Mouse (Mus musculus) neural tube, embryonic 15.5 days (tissue): ENCODE data around the gene Stat5a. TPM values are rescaled to one million over a fixed set of nuclear protein-coding genes. Genes with fewer than 3 reads are reported as not detected.
A peak's percentile ranks its signal among the peaks of the same experiment; 100 is the strongest.

Experiments
- ATAC-seq: fragments of 200-750 bp; cut with Nextera tagmentation; 2 replicates; pipeline ENCODE4 v1.8.0; 2017; ENCODE audit warnings: mild to moderate bottlenecking, moderate TSS enrichment, moderate library complexity; ENCODE audit not compliant: low FRiP score
- H3K27ac ChIP-seq: fragments of 300-500 bp; sonication (generic); replicated peaks from 2 replicates; pipeline ENCODE4 v1.5.1; 2015; ENCODE audit warnings: mild to moderate bottlenecking, inconsistent platforms
- H3K27me3 ChIP-seq: fragments of 300-500 bp; sonication (generic); replicated peaks from 2 replicates; pipeline ENCODE4 v1.6.1; 2015; ENCODE audit warnings: inconsistent platforms
- H3K36me3 ChIP-seq: fragments of 300-500 bp; sonication (generic); 2 replicates; pipeline ENCODE4 v1.6.1; 2015; ENCODE audit warnings: inconsistent platforms
- H3K4me1 ChIP-seq: fragments of 300-500 bp; sonication (generic); 2 replicates; pipeline ENCODE4 v1.6.1; 2015; ENCODE audit warnings: inconsistent platforms
- H3K4me2 ChIP-seq: fragments of 300-500 bp; sonication (generic); 2 replicates; pipeline ENCODE4 v1.6.1; 2015; ENCODE audit warnings: inconsistent platforms, mild to moderate bottlenecking, moderate library complexity
- H3K4me3 ChIP-seq: fragments of 300-500 bp; sonication (generic); replicated peaks from 2 replicates; pipeline ENCODE4 v1.5.1; 2015; ENCODE audit warnings: mild to moderate bottlenecking, inconsistent platforms
- H3K9ac ChIP-seq: fragments of 300-500 bp; sonication (generic); replicated peaks from 2 replicates; pipeline ENCODE4 v1.6.1; 2015; ENCODE audit warnings: mild to moderate bottlenecking, inconsistent platforms
- H3K9me3 ChIP-seq: fragments of 300-500 bp; sonication (generic); replicated peaks from 2 replicates; pipeline ENCODE4 v1.6.1; 2016; ENCODE audit warnings: inconsistent platforms
- WGBS: fragments of 180-500 bp; shearing (Covaris S2); methylation state at CpG from one replicate; pipeline ENCODE4 v1.1.7; 2015; ENCODE audit warnings: mixed read lengths; 5-methylcytosine and 5-hydroxymethylcytosine counted together
- polyA plus RNA-seq: library from polyadenylated mRNA; unstranded; fragments of >200 nt; fragmentation: Nextera tagmentation; extraction: Ambion mirVana; gene quantifications from 2 replicates; pipeline ENCODE4 v1.2.1, GENCODE M21; 2015

Gene Stat5a
- polyA plus RNA-seq, 1 experiment from 2014 or later: 2.1 TPM

DNA sequence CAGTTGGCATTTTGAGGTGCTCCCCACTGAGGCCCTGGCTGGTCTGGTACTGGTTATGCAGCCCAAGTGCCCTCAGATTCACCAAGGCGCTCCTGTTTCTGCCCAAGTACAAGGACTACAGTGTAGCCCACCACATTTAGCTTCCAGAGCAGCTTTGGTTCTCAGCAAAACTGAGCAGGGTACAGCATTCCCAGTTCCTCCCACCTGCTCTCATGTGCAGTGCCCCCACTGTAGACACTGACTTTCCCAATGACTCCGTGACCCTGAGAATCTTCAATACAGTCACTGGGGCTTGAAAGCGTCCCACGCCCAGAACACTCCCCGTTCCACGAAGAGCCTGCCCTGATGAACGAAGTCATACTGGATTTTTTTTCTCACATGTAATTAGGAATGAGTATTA is 71.5 kb downstream of the Stat5a start:
- H3K27ac ChIP-seq: no peak overlapping the region
- ATAC-seq: no peak
- no peaks in the 10 kb centered on the region for H3K27me3 ChIP-seq
- no peak overlapping the region for H3K4me2 ChIP-seq
- no peaks in the 10 kb centered on the region for H3K9me3 ChIP-seq
- 0 out of 2 replicates have a peak, but pooled peaks cover 4% of the 10 kb centered on the region for H3K4me1 ChIP-seq
- no peak overlapping the region for H3K9ac ChIP-seq
- H3K36me3 ChIP-seq: no peaks in the 10 kb centered on the region
- WGBS: 67% methylated on average over 7 of the region's 7 CpGs
- H3K4me3 ChIP-seq: no peak overlapping the region

DNA sequence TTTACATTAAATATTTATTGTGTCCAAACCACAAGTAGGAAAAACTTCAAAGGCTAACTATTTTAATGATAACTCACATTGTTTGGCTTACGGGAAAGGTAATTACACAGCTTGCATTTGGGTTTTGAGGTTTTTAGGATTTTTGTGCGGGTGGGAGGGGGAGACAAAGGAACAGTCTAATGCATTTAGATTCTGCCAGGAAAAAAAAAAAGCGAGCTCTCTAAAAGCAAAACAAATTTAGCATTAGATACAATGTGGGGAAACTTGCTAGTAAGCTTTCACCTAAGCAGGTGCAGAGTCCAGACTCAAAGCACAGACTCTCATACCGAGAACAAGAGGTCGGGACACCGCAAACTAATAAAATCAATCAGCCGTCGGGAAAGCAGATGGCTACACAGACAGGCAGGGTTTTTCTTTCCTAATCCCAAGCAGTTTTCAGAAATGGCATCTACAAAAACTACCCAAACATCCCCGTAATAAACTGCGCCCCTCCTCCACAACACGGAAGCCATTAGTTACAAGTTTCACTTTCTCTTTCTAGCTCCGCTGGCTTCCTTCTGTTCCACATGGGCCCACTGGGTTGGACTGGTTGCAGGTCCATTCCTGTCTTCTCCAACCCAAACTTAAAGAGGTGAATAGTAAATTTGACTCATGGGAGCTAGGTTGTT is 72.2 kb downstream of the Stat5a start:
- WGBS: 46% methylated on average over 12 of the region's 12 CpGs
- no peak overlapping the region for H3K4me3 ChIP-seq
- H3K27ac ChIP-seq: no peak overlapping the region
- no peak for ATAC-seq
- H3K4me1 ChIP-seq: peaks cover 6% of the 10 kb centered on the region; the same call in 1 of the 2 replicates
- H3K4me2 ChIP-seq: peak overlapping the region; percentile 20; the same call in 1 of the 2 replicates
- no peaks in the 10 kb centered on the region for H3K36me3 ChIP-seq
- H3K9ac ChIP-seq: no peak overlapping the region
- no peaks in the 10 kb centered on the region for H3K27me3 ChIP-seq
- H3K9me3 ChIP-seq: no peaks in the 10 kb centered on the region

Other genes with a start within 250 kb of the Stat5a start
- gene Nkiras2, start 240.1 kb upstream of the Stat5a start, polyA plus RNA-seq: 90.1 and 96.3 TPM in 2 replicates
- gene Dnajc7, start 239.2 kb upstream of the Stat5a start, polyA plus RNA-seq: 287 and 298 TPM in 2 replicates
- gene Zfp385c, start 166.9 kb upstream of the Stat5a start, polyA plus RNA-seq: 0.77 TPM in 2 replicates
- 2.7 and 4.4 TPM in 2 replicates for gene Dhx58, start 155.1 kb upstream of the Stat5a start, polyA plus RNA-seq
- gene Kat2a, start 146.9 kb upstream of the Stat5a start, polyA plus RNA-seq: 64.4 and 67.2 TPM in 2 replicates
- gene Hspb9, start 145.5 kb upstream of the Stat5a start, polyA plus RNA-seq: 0.43 TPM in 1 of 2 replicates, not detected in the other
- 41.8 and 49.8 TPM in 2 replicates for gene Rab5c, start 121.1 kb upstream of the Stat5a start, polyA plus RNA-seq
- gene Kcnh4, start 99.4 kb upstream of the Stat5a start, polyA plus RNA-seq: 6.0 and 9.0 TPM in 2 replicates
- gene Hcrt, start 96.4 kb upstream of the Stat5a start, polyA plus RNA-seq: 0.33 and 0.75 TPM in 2 replicates
- gene Ghdc, start 88.4 kb upstream of the Stat5a start, polyA plus RNA-seq: 8.5 and 9.9 TPM in 2 replicates
- 18.5 and 25.5 TPM in 2 replicates for gene Stat5b, start 8.6 kb upstream of the Stat5a start, polyA plus RNA-seq
- gene Stat3, start 80.2 kb downstream of the Stat5a start, polyA plus RNA-seq: 57.9 and 66.9 TPM in 2 replicates
- gene Cavin1, start 111.5 kb downstream of the Stat5a start, polyA plus RNA-seq: 45.6 and 73.4 TPM in 2 replicates
- gene Atp6v0a1, start 150.1 kb downstream of the Stat5a start, polyA plus RNA-seq: 150 and 167 TPM in 2 replicates
- 11.7 and 12.4 TPM in 2 replicates for gene Naglu, start 210.7 kb downstream of the Stat5a start, polyA plus RNA-seq
- 0.22 and 0.29 TPM in 2 replicates for gene Hsd17b1, start 219.1 kb downstream of the Stat5a start, polyA plus RNA-seq
- 37.5 and 39.6 TPM in 2 replicates for gene Coasy, start 223.2 kb downstream of the Stat5a start, polyA plus RNA-seq
- gene Mlx, start 227.9 kb downstream of the Stat5a start, polyA plus RNA-seq: 94.2 and 96.6 TPM in 2 replicates
- gene Psmc3ip, start 236.1 kb downstream of the Stat5a start, polyA plus RNA-seq: 17.7 and 22.4 TPM in 2 replicates